Mouse (Mus musculus) bone marrow macrophage, adult 2 months (primary cell): ENCODE results near the gene Ggt5. TPM values are rescaled to one million over a fixed set of nuclear protein-coding genes. Genes with fewer than 3 reads are reported as not detected.

ENCODE experiments used
- H3K27ac ChIP-seq: 2 replicates; pipeline ENCODE4 v1.5.1; 2012; ENCODE audit warnings: low read depth, low read length; ENCODE audit not compliant: insufficient read depth
- H3K4me1 ChIP-seq: 2 replicates; pipeline ENCODE4 v1.6.1; 2012; ENCODE audit warnings: low read length; ENCODE audit not compliant: control insufficient read depth, insufficient read depth
- H3K4me3 ChIP-seq: 2 replicates; pipeline ENCODE4 v1.5.1; 2012; ENCODE audit warnings: mild to moderate bottlenecking, low read length, moderate library complexity; ENCODE audit not compliant: insufficient read depth
- CTCF ChIP-seq: IDR thresholded peaks from 2 replicates; pipeline ENCODE4 v1.5.1; 2012; ENCODE audit warnings: low read depth, mild to moderate bottlenecking, low read length, moderate library complexity
- POLR2A ChIP-seq: IDR thresholded peaks from 2 replicates; pipeline ENCODE4 v1.6.1; 2012; ENCODE audit warnings: mild to moderate bottlenecking, low read depth, low read length, borderline replicate concordance
- polyA plus RNA-seq: library from polyadenylated mRNA; stranded (reverse); fragments of >200 nt; gene quantifications from 2 replicates; pipeline ENCODE4 v1.2.4, GENCODE M21; 2012; ENCODE audit not compliant: missing spikeins, insufficient read depth, insufficient read length

The Ggt5 gene
- polyA plus RNA-seq, 1 experiment: 11.6 TPM

DNA sequence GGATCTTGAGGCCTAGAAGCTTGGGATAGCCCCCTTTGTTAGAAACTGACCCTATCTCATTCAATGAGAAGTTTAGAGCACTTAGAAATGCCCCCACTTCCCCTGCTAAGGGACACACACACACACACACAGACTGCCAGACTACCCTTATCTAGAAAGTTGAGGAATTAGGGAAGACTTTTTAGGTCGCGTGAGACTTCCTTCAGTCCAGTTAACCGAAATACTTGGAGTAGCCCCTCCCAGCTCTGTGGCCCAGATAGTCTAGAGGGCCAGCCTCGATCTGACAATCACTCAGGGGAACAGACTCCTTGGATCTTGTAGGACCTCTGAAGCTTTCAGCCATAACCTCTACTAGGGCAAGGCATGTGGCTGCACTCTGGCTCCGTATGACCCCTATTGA is 21.1 kb upstream of the Ggt5 start:
- no peak overlapping the region for H3K27ac ChIP-seq
- H3K4me3 ChIP-seq: no peak overlapping the region
- TF ChIP-seq CTCF (no peak), POLR2A (no peak)
- peaks cover 11% of the 10 kb centered on the region for H3K4me1 ChIP-seq

- Histone ChIP-seq H3K27ac (no peak overlapping the region), H3K4me3 (no peak overlapping the region), H3K4me1 (peaks cover 11% of the 10 kb centered on the region)
- TF ChIP-seq POLR2A: no peak
- no peak for TF ChIP-seq CTCF
Measured at GRCm38 (mm10) chr10:75568441-75568840, 20.7 kb upstream of the Ggt5 start.

- Histone ChIP-seq H3K27ac (no peak overlapping the region), H3K4me3 (no peak overlapping the region), H3K4me1 (peaks cover 11% of the 10 kb centered on the region)
- TF ChIP-seq POLR2A: no peak
- TF ChIP-seq CTCF: no peak
Measured at GRCm38 (mm10) chr10:75568851-75569250, 20.3 kb upstream of the Ggt5 start.

- no peak overlapping the region for H3K27ac ChIP-seq
- TF ChIP-seq POLR2A: no peak
- no peak overlapping the region for H3K4me3 ChIP-seq
- H3K4me1 ChIP-seq: peaks cover 1% of the 10 kb centered on the region
Measured at GRCm38 (mm10) chr10:75570981-75571657, 18.0 kb upstream of the Ggt5 start.

GRCm38 (mm10) chr10:75571937-75572336 is 17.2 kb upstream of the Ggt5 start:
- TF ChIP-seq POLR2A (no peak), CTCF (no peak)
- Histone ChIP-seq H3K27ac (no peak overlapping the region), H3K4me1 (no peaks in the 10 kb centered on the region), H3K4me3 (no peak overlapping the region)

GRCm38 (mm10) chr10:75573181-75573580 is 16.0 kb upstream of the Ggt5 start:
- no peak overlapping the region for H3K4me3 ChIP-seq
- H3K4me1 ChIP-seq: no peaks in the 10 kb centered on the region
- TF ChIP-seq POLR2A (no peak), CTCF (no peak)
- no peak overlapping the region for H3K27ac ChIP-seq

DNA sequence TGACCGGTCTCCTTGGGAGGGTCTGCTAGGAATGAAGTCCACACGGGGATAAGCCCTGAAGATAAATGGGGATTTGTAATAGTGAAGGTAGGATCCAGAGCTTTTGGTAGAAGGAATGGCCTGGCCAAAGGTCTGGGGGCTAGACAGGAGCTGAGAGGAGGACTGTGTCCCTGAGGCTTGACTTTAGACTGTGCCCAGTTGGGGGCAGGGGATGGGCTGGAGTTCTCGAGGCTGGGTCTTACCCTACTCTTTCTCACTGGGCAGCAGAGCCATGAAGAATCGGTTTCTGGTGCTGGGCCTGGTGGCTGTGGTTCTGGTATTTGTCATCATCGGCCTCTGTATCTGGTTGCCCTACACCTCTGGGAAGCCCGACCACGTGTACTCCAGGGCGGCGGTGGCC is 15.2 kb upstream of the Ggt5 start:
- Histone ChIP-seq H3K27ac (no peak overlapping the region), H3K4me3 (no peak overlapping the region), H3K4me1 (no peaks in the 10 kb centered on the region)
- no peak for TF ChIP-seq POLR2A
- no peak for TF ChIP-seq CTCF

- no peak overlapping the region for H3K27ac ChIP-seq
Measured at GRCm38 (mm10) chr10:75579129-75579528, 10.0 kb upstream of the Ggt5 start.

GRCm38 (mm10) chr10:75585876-75586552 is 3.1 kb upstream of the Ggt5 start:
- Histone ChIP-seq H3K4me1 (peaks cover 21% of the 10 kb centered on the region), H3K27ac (no peak overlapping the region), H3K4me3 (no peak overlapping the region)
- TF ChIP-seq POLR2A: no peak
- peak; percentile 39; the same call in 1 of the 2 replicates for TF ChIP-seq CTCF

More at GRCm38 (mm10) chr10:75579129-75579528, 10.0 kb upstream of the Ggt5 start:
- TF ChIP-seq CTCF (no peak), POLR2A (no peak)
- Histone ChIP-seq H3K4me3 (no peak overlapping the region), H3K4me1 (no peaks in the 10 kb centered on the region)

DNA sequence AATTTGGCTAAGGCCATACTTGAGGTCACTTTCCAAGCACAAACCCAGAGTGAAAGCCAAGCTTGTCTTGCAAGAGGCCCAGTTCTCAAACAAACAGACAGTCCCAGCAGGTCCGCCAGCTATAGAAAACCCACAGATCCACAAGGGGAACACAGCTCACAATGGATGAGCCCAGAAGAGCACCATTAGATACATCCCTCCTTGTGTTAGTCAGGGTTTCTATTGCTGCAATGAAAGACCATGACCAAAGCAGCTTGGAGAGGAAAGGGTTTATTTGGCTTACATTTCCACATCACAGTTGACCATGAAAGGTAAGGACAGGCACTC is 2.6 kb upstream of the Ggt5 start:
- H3K4me1 ChIP-seq: peaks cover 25% of the 10 kb centered on the region
- H3K27ac ChIP-seq: no peak overlapping the region
- H3K4me3 ChIP-seq: no peak overlapping the region
- TF ChIP-seq POLR2A: no peak
- TF ChIP-seq CTCF: no peak
